Mouse (Mus musculus) spleen, adult 2 months (tissue): ENCODE results near the gene Cyp26b1. TPM values are rescaled to one million over a fixed set of nuclear protein-coding genes. Genes with fewer than 3 reads are reported as not detected.
A peak's percentile ranks its signal among the peaks of the same experiment; 100 is the strongest.

ENCODE experiments used
- DNase-seq, 2 experiments: peaks; one replicate each; pipeline versions ENCODE4 v3.0.0 to v3.0.0-alpha.2; 2012 to 2021; ENCODE audit warnings: low spot score in 2 of 2, low read depth in 1 of 2
- H3K27ac ChIP-seq: fragments of 200-500 bp; 2 replicates; pipeline ENCODE4 v1.5.1; 2012; ENCODE audit warnings: low read length, inconsistent platforms; ENCODE audit not compliant: insufficient read depth
- H3K27me3 ChIP-seq: fragments of 200-500 bp; 2 replicates; pipeline ENCODE4 v1.6.1; 2012; ENCODE audit warnings: mild to moderate bottlenecking, moderate library complexity, low read length, inconsistent platforms; ENCODE audit not compliant: control insufficient read depth, insufficient read depth
- H3K36me3 ChIP-seq: fragments of 200-500 bp; 2 replicates; pipeline ENCODE4 v1.6.1; 2012; ENCODE audit warnings: mild to moderate bottlenecking, low read length, inconsistent platforms; ENCODE audit not compliant: control insufficient read depth, insufficient read depth
- H3K4me1 ChIP-seq: fragments of 200-500 bp; 2 replicates; pipeline ENCODE4 v1.6.1; 2011; ENCODE audit warnings: inconsistent platforms; ENCODE audit not compliant: control insufficient read depth, insufficient read depth, insufficient read length
- H3K4me3 ChIP-seq: fragments of 200-500 bp; 2 replicates; pipeline ENCODE4 v1.5.1; 2011; ENCODE audit warnings: mild to moderate bottlenecking, inconsistent platforms; ENCODE audit not compliant: insufficient read depth, insufficient read length; ENCODE audit errors: extremely low read depth
- CTCF ChIP-seq: fragments of 200-500 bp; IDR thresholded peaks from 2 replicates; pipeline ENCODE4 v1.5.1; 2011; ENCODE audit warnings: mild to moderate bottlenecking, inconsistent platforms; ENCODE audit not compliant: insufficient read depth, insufficient read length, insufficient replicate concordance; ENCODE audit errors: extremely low read depth
- POLR2A ChIP-seq: fragments of 200-500 bp; IDR thresholded peaks from 2 replicates; pipeline ENCODE4 v1.6.1; 2011; ENCODE audit warnings: low read depth, low read length, inconsistent platforms
- WGBS: fragments of 180-500 bp; shearing (Covaris S2); methylation state at CpG from one replicate; pipeline ENCODE4 v1.1.7; 2018; 5-methylcytosine and 5-hydroxymethylcytosine counted together
- polyA plus RNA-seq: library from polyadenylated mRNA; depleted of rRNA; stranded (reverse); fragments of >200 nt; gene quantifications from 2 replicates; pipeline ENCODE4 v1.2.3, GENCODE M21; 2012

Gene Cyp26b1
- polyA plus RNA-seq, 1 experiment: 0.76 TPM

GRCm38 (mm10) chr6:84587471-84588101 is 6.1 kb downstream of the Cyp26b1 start:
- TF ChIP-seq CTCF: no peak
- TF ChIP-seq POLR2A: no peak
- Histone ChIP-seq H3K36me3 (no peaks in the 10 kb centered on the region), H3K4me3 (peak overlapping the region; percentile 29; the same call in 1 of the 2 replicates), H3K27me3 (peaks cover 30% of the 10 kb centered on the region), H3K4me1 (peaks cover 2% of the 10 kb centered on the region), H3K27ac (no peak overlapping the region)
- WGBS: under 1% methylated on average over 51 of the region's 51 CpGs
- peak in 1 of 2 experiments; percentile 8 for DNase-seq

GRCm38 (mm10) chr6:84586551-84587200 is 7.0 kb downstream of the Cyp26b1 start:
- no peak overlapping the region for H3K4me3 ChIP-seq
- WGBS: 7% methylated on average over 28 of the region's 28 CpGs
- peak in 1 of 2 experiments; percentile 1 for DNase-seq
- H3K4me1 ChIP-seq: peaks cover 2% of the 10 kb centered on the region
- H3K27me3 ChIP-seq: peaks cover 30% of the 10 kb centered on the region
- H3K27ac ChIP-seq: no peak overlapping the region
- TF ChIP-seq CTCF: no peak
- no peak for TF ChIP-seq POLR2A
- H3K36me3 ChIP-seq: no peaks in the 10 kb centered on the region

GRCm38 (mm10) chr6:84585686-84586300 is 7.9 kb downstream of the Cyp26b1 start:
- TF ChIP-seq POLR2A: no peak
- no peak for TF ChIP-seq CTCF
- Histone ChIP-seq H3K4me1 (peaks cover 2% of the 10 kb centered on the region), H3K27ac (no peak overlapping the region), H3K27me3 (peaks cover 30% of the 10 kb centered on the region), H3K4me3 (no peak overlapping the region), H3K36me3 (no peaks in the 10 kb centered on the region)
- DNase-seq: no peak
- WGBS: 2% methylated on average over 37 of the region's 37 CpGs

GRCm38 (mm10) chr6:84584783-84585685 is 8.7 kb downstream of the Cyp26b1 start:
- DNase-seq: no peak
- Histone ChIP-seq H3K27ac (no peak overlapping the region), H3K36me3 (no peaks in the 10 kb centered on the region), H3K4me3 (no peak overlapping the region), H3K4me1 (peaks cover 2% of the 10 kb centered on the region), H3K27me3 (peaks cover 30% of the 10 kb centered on the region)
- 4% methylated on average over 66 of the region's 66 CpGs for WGBS
- TF ChIP-seq POLR2A (no peak), CTCF (no peak)

- TF ChIP-seq POLR2A (no peak), CTCF (no peak)
- 7% methylated on average over 48 of the region's 48 CpGs for WGBS
- Histone ChIP-seq H3K36me3 (no peaks in the 10 kb centered on the region), H3K27ac (no peak overlapping the region), H3K4me3 (no peak overlapping the region; the same call in 1 of the 2 replicates), H3K27me3 (peaks cover 28% of the 10 kb centered on the region), H3K4me1 (peaks cover 2% of the 10 kb centered on the region)
- no peak for DNase-seq
These were observed 9.6 kb downstream of the Cyp26b1 start for GRCm38 (mm10) chr6:84583841-84584782.

GRCm38 (mm10) chr6:84583371-84583770 is 10.3 kb downstream of the Cyp26b1 start:
- TF ChIP-seq POLR2A (no peak), CTCF (no peak)
- no peaks in the 10 kb centered on the region for H3K36me3 ChIP-seq
- DNase-seq: no peak
- H3K4me3 ChIP-seq: no peak overlapping the region
- WGBS: 1% methylated on average over 26 of the region's 26 CpGs
- H3K27me3 ChIP-seq: peaks cover 21% of the 10 kb centered on the region
- H3K4me1 ChIP-seq: peaks cover 2% of the 10 kb centered on the region
- H3K27ac ChIP-seq: no peak overlapping the region
